9 mouse cellular contexts compared by ENCODE assay signal in the genomic region with DNA sequence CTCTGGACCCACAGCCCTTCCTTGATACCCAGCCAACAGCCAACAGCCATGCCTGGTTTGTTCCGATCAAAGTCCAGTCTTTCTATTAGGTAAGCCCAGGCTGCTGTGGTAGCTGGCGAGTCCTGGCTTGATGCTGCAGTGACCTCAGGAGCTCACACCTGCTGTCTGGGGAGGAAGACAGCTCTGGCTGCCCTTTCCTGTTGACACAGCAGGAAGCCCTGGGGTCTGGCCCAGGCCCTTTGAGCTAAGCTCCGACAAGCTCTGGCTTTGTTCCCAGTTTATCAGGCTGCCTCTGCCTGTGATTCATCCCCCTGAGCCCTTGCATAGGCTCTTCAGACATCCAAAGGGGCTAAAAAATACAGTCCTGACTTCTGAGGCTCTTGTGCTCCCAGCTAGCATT. TPM values are rescaled to one million over a fixed set of nuclear protein-coding genes. Genes with fewer than 3 reads are reported as not detected.
DNase-seq lines count a peak whose midpoint lies in the region; ATAC-seq lines count a peak whose summit lies in the region.
"Had no signal": no experiment of that assay in that cellular context is flagged by ENCODE, and none has a peak within 500 bp of the region (broad histone marks: within the 10 kb centered on the region; RNA-seq: fewer than 3 reads in every experiment).

No protein-coding gene starts in this region.

- no peak overlapping the region for H3K4me3 ChIP-seq in forebrain, embryonic 10.5 days
- no peak overlapping the region for H3K4me3 ChIP-seq in forebrain, embryonic 15.5 days
- H3K4me3 ChIP-seq: midbrain, embryonic 12.5 days had no signal

- no peaks in the 10 kb centered on the region for H3K27me3 ChIP-seq in forebrain, embryonic 10.5 days (ENCODE audit: poor library complexity, severe bottlenecking)
- H3K27me3 ChIP-seq in forebrain, embryonic 15.5 days, result no peaks in the 10 kb centered on the region
- H3K27me3 ChIP-seq: midbrain, embryonic 12.5 days had no signal

- H3K4me1 ChIP-seq in forebrain, embryonic 10.5 days, result peaks cover 15% of the 10 kb centered on the region
- peaks cover 13% of the 10 kb centered on the region for H3K4me1 ChIP-seq in forebrain, embryonic 15.5 days

- H3K9ac ChIP-seq in forebrain, embryonic 15.5 days (replicated peaks), result no peak overlapping the region
- H3K9ac ChIP-seq: midbrain, embryonic 12.5 days had no signal

- H3K36me3 ChIP-seq in forebrain, embryonic 10.5 days (replicated peaks), result no peaks in the 10 kb centered on the region
- no peaks in the 10 kb centered on the region for H3K36me3 ChIP-seq in forebrain, embryonic 15.5 days
- H3K36me3 ChIP-seq: midbrain, embryonic 12.5 days had no signal

- WGBS in forebrain, embryonic 10.5 days, result 34% methylated on average over 3 of the region's 3 CpGs
- whole genome bisulfite sequencing in forebrain, embryonic 15.5 days, result 27% methylated on average over 3 of the region's 3 CpGs

- peak overlapping the region; percentile 22; the same call in 1 of the 2 replicates for H3K27ac ChIP-seq in forebrain, embryonic 10.5 days
- no peak overlapping the region for H3K27ac ChIP-seq in forebrain, embryonic 15.5 days (replicated peaks)
- H3K27ac ChIP-seq: midbrain, embryonic 12.5 days had no signal

- H3K9me3 ChIP-seq in forebrain, embryonic 10.5 days, result no peaks in the 10 kb centered on the region
- no peaks in the 10 kb centered on the region for H3K9me3 ChIP-seq in forebrain, embryonic 15.5 days
- H3K9me3 ChIP-seq: midbrain, embryonic 12.5 days had no signal

- H3K4me2 ChIP-seq in forebrain, embryonic 15.5 days (replicated peaks), result no peak overlapping the region
- H3K4me2 ChIP-seq: midbrain, embryonic 12.5 days had no signal

- no peak for DNase-seq in forebrain, embryonic 10.5 days (ENCODE audit: extremely low spot score, low spot score)
- DNase-seq in adrenal gland, postnatal 25 days, result peak; percentile 68
- DNase-seq in heart, adult 18-20 months, result peak; percentile 25 to 58
- DNase-seq in kidney, adult 8-10 months, result peak; percentile 87 to 94
- peak; percentile 17 for DNase-seq in lung, postnatal 14 days
- no peak for DNase-seq in thymus, postnatal 0 days (ENCODE audit: low spot score)

- ATAC-seq in forebrain, embryonic 15.5 days (replicated peaks), result no peak
- no peak for ATAC-seq in CD4-positive, CD25-positive, alpha-beta regulatory T cell, adult 4 months

RNA-seq across cellular contexts. Expression of a gene that starts 23.5 kb away (rescaled TPM):
- 10.8 and 11.1 TPM in 2 replicates for polyA plus RNA-seq in forebrain, embryonic 10.5 days (2016; fragmentation: Nextera tagmentation; extraction: Ambion mirVana)
- polyA plus RNA-seq in forebrain, embryonic 15.5 days (2015; fragmentation: Nextera tagmentation; extraction: Ambion mirVana), result 15.3 and 15.4 TPM in 2 replicates
- 6.9 and 13.5 TPM in 2 replicates for total RNA-seq in adrenal gland, postnatal 25 days (2021)
- 1 to 10 TPM; 2.3 to 3.0 TPM for total RNA-seq in heart, adult 18-20 months (2021)
- 10 to 100 TPM in 1 of 2 experiments, 1 to 10 TPM in 1; 6.2 to 11.6 TPM for polyA plus RNA-seq in CD4-positive, CD25-positive, alpha-beta regulatory T cell, adult 4 months (2017; shearing (Covaris generic))
- polyA plus RNA-seq in thymus, postnatal 0 days (2015; fragmentation: Nextera tagmentation; extraction: Ambion mirVana), result 19.1 and 20.5 TPM in 2 replicates

RNA-seq across cellular contexts. Expression of a gene that starts 24.5 kb away (rescaled TPM):
- 251 and 264 TPM in 2 replicates for polyA plus RNA-seq in forebrain, embryonic 10.5 days (2016; fragmentation: Nextera tagmentation; extraction: Ambion mirVana)
- 143 and 149 TPM in 2 replicates for polyA plus RNA-seq in forebrain, embryonic 15.5 days (2015; fragmentation: Nextera tagmentation; extraction: Ambion mirVana)
- 110 and 153 TPM in 2 replicates for total RNA-seq in adrenal gland, postnatal 25 days (2021)
- total RNA-seq in heart, adult 18-20 months (2021), result 10 to 100 TPM; 45.6 to 51.4 TPM
- polyA plus RNA-seq in CD4-positive, CD25-positive, alpha-beta regulatory T cell, adult 4 months (2017; shearing (Covaris generic)), result 10 to 100 TPM; 56.3 to 97.3 TPM
- polyA plus RNA-seq in thymus, postnatal 0 days (2015; fragmentation: Nextera tagmentation; extraction: Ambion mirVana), result 76.1 and 77.7 TPM in 2 replicates

RNA-seq across cellular contexts. Expression of a gene that starts 25.0 kb away (rescaled TPM):
- 1.2 and 5.5 TPM in 2 replicates for polyA plus RNA-seq in forebrain, embryonic 10.5 days (2016; fragmentation: Nextera tagmentation; extraction: Ambion mirVana)
- not detected in 2 replicates for polyA plus RNA-seq in forebrain, embryonic 15.5 days (2015; fragmentation: Nextera tagmentation; extraction: Ambion mirVana)
- 3.6 and 27.1 TPM in 2 replicates for total RNA-seq in adrenal gland, postnatal 25 days (2021)
- total RNA-seq in heart, adult 18-20 months (2021), result 1 to 10 TPM in 1 of 2 experiments, not detected in 1; 4.0 TPM
- 10 to 100 TPM; 10.7 to 12.8 TPM for polyA plus RNA-seq in CD4-positive, CD25-positive, alpha-beta regulatory T cell, adult 4 months (2017; shearing (Covaris generic))
- not detected in 2 replicates for polyA plus RNA-seq in thymus, postnatal 0 days (2015; fragmentation: Nextera tagmentation; extraction: Ambion mirVana)
- polyA plus RNA-seq: midbrain, embryonic 12.5 days had no signal

RNA-seq across cellular contexts. Expression of a gene that starts 45.3 kb away (rescaled TPM):
- polyA plus RNA-seq in forebrain, embryonic 10.5 days (2016; fragmentation: Nextera tagmentation; extraction: Ambion mirVana), result 109 and 114 TPM in 2 replicates
- 127 and 138 TPM in 2 replicates for polyA plus RNA-seq in forebrain, embryonic 15.5 days (2015; fragmentation: Nextera tagmentation; extraction: Ambion mirVana)
- total RNA-seq in adrenal gland, postnatal 25 days (2021), result 38.3 and 40.8 TPM in 2 replicates
- 10 to 100 TPM; 16.7 to 22.9 TPM for total RNA-seq in heart, adult 18-20 months (2021)
- 100 to 1,000 TPM; 131 to 191 TPM for polyA plus RNA-seq in CD4-positive, CD25-positive, alpha-beta regulatory T cell, adult 4 months (2017; shearing (Covaris generic))
- polyA plus RNA-seq in thymus, postnatal 0 days (2015; fragmentation: Nextera tagmentation; extraction: Ambion mirVana), result 94.3 and 127 TPM in 2 replicates

Comparison
In these comparisons a context has a peak if more than half of its experiments do, and no peak if none do; other contexts are left out.
1. DNase-seq: peak in adrenal gland, postnatal 25 days (single experiment), heart, adult 18-20 months (2 of 2), kidney, adult 8-10 months (2 of 2) and lung, postnatal 14 days (single experiment); none in forebrain, embryonic 10.5 days (single experiment) and thymus, postnatal 0 days (single experiment).